Mouse (Mus musculus) adrenal gland, postnatal 14 days (tissue): ENCODE measurements at regions not wholly inside any gene's neighbourhood (a gene's known extent, or its start where the extent isn't known, plus 50 kb on each side); places are given as distances from the start of the nearest gene placed in this dataset.

Source experiments
- DNase-seq: peaks from one replicate; pipeline ENCODE4 v3.0.0; 2021; ENCODE audit warnings: mixed read lengths

DNA sequence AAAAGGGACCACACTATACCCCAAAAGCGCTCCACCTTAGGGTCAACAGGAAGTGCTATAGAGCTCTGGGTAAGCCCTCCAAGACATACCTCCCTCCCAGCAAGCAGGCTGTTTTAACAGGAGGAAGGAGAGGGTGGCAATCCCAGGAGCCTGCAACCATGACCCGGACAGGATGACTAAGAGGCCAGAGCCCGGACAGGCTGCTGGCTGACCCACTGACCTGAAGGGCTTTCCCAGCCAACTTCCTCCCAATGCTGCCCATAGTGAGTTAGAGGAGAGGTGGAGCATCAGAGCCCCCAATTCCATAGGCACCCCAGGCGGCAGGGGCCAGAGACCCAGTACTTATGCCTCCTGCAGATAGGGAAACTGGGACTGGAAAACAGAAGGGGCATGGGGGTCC, 136.3 kb downstream of the Utp6 start:
- peak; percentile 52 for DNase-seq

DNA sequence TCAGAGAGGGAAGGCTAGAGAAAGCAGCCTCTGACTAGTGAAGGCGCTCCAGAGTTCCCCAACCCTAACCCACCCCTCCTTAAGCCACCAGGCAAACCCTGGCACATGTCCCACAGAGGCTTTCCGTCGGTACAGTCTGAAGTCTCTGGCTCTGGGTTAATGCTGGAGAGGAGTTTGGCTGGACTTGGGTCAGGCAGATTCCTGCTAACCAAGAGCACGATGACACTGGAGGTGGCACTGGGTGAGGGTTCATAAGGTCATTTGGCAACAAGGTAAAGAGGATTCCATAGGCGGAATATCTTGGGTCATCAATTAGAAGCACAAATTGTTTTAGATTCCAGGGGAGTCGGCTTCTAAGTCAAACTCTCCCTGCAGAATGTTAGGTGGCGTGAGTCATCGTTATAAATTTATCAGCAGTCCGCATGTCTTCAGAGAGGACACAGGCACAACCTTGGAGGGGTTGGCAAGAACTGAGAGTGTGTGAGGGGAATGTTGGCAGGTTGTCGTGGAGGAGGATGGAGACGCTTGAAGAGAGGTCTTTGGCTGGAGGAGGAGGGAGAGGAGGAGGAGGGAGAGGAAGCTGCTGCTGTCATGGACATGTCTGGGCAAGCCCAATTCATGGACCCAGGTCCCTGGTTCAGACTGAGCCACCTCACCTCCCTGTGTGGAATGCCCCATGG, 138.4 kb downstream of the Utp6 start:
- DNase-seq, result peak; percentile 67

DNA sequence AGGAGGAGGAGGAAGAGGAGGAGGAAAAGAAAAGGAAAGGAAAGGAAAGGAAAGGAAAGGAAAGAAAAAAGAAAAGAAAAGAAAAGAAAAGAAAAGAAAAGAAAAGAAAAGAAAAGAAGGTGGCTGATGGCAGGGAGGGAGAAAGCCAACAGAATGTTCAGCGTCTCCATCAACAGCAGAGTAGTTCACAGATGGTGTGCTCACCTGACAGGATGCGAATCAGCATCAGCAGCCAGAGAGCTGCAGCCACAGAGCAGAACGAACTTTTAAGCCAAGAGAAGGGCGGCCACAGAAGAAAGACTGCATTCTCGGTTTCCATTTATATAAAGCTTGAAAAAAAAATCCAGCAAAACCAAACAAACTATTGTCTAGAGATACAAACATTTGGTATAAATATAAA, 140.2 kb downstream of the Utp6 start:
- DNase-seq, result no peak

DNA sequence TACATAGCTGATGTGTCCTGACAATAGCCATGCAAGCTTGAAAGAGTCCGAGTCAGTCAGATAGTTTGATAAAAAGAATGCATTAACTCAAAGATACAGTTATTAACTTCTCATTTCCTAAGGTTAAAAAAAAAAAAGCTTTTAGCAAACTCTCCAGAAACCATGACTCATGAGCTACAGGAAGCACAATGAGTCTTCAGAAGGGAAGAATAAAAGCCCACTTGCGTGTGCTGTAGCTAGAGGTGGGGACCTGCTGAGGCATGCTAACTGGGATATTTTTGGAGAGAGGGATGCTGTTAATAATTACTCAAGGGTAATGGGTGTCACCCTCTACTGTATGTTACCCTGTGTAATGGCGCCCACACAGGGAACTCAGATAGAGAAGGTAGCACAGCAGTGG, 147.0 kb downstream of the Utp6 start:
- no peak for DNase-seq

DNA sequence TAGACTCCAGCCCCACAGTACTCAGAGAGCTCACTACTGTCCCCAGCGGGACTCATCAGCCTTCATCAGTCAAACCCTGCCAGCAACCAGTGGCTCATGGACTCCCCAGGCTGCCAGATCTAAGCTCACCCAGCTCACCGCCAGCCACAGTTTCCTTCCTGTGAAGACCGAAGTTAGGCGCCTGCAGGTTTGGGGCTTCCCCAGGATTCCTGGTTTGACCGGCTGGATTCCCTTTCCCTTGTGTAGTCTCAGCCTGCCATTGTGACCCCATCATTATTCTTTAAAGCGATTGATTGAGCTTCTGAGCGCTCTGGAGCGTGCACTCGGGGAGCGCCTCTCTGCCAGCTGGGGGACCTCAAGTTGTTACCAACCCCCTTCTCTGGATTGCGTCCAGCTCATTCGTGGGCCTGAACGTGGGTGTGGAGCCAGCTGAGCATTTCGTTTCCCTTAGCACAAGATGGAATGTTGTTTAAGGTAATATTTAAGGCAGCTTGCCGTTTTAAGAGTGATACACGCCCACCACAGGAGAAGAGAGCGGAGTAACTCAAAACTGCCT, 155.2 kb downstream of the Utp6 start:
- peak; percentile 26 for DNase-seq

DNA sequence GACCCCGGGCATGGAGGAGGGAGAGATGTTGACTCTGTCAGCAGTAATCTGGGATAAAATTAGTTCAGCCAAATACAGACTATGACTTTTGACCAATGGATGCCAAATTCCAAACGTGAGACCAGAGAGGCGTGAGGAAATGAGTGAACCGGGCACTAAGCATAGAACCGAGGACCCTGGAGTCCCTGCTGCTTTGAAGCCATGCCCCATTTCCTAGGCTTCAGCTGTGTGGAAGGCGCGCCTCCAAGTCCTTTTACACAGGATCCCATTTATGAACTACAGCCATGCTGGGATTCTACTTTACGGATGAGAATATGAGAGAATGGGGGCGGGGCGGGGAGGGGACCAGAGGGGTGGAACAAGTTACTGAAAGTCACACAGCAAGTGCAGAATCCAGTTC, 155.8 kb downstream of the Utp6 start:
- no peak for DNase-seq

DNA sequence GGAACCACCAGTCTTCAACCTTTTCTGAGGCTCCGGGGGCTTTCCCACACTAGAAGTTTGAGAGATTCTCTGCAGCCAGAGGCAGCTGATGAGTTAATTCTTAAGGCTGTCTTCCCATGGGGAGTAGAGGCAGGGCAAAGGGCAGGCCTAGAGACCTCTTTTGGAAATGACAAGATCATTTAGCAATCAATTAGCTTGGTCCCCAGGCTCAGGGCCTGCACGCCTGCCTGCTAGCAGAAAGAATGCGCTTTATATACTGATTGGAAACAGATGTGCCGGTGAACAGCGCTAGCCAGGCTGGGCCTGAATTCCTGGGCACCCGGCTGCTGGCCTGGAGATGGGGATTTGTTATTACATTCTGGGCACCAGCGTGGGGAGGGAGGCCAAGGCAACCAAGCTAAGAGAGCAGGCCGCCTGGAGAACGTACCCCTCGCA, 156.2 kb downstream of the Utp6 start:
- peak; percentile 23 for DNase-seq

DNA sequence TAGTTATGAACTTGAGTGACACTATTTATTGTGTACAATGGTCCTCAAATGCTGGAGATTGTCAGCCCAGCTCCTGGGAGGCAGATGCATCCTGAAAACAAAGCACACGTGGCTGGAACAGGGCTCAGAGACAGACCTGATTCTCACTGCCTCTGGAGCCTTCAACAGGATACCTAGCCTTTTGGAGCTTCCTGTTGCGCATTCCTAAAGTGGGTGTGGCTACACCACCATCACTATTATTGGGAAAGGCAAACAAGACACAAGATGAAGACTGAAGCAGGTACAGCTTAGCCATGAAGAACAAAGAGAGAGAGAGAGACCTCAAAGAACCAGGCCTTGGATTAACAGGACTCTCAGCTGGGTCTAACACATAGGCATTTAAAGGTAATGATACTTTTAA, 158.2 kb downstream of the Utp6 start:
- no peak for DNase-seq

DNA sequence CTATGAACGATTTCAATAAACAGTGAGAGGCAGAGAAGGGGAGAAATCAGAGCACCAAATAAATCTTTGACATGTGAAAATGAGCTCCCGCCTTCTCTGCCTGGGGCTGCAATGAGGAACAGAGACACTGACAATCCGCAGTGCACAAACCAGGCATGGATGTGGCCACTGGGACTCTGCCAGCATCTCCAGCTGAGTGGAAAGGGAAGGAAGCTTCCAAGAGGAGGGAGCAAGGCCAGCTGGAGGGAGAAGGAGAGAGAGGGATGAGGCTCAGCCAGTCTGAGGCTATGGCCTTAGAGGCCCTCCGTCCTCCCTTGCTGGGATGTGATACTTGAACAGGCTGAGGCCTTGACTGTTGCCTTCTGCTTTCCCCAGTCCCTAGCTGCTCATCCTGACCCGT, 159.2 kb downstream of the Utp6 start:
- DNase-seq, result peak; percentile 47

DNA sequence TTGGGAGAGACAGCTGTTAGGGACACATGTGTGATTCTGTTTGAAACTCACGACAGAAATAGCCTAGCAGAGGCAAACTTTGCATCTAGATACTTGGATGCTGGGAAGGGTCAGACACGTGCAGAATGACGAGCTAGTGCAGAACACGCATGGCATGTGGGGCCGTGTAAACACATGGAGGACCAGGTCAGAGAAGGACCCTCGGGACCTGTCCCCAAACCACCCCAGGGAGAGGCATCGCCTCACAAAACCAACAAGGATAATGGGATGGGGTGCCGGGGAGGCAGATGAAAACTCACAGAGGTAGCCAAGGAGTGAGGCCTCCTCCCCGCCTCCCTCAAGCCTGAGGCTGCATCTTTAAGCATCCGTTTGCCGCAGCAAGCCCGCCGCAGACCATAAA, 159.6 kb downstream of the Utp6 start:
- no peak for DNase-seq

DNA sequence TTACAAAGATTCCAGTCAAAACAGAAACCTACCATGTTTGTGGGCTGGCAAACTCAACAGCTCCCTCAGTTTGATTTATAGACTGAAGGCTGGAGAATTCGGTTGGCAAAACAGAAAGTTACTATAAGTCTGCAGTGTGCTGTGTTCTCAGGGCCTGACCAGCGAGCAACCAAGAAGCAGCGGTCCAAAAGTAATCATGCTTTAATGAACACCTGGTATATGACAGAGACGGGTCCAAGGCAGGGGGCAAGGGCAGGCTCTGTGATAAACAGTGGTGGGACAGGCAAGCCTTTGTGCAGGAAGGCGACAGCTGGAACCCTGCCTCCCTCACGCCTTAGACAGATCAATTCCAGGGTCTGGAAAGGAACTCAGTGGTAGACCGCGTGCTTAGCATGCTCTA, 161.9 kb downstream of the Utp6 start:
- DNase-seq, result no peak

DNA sequence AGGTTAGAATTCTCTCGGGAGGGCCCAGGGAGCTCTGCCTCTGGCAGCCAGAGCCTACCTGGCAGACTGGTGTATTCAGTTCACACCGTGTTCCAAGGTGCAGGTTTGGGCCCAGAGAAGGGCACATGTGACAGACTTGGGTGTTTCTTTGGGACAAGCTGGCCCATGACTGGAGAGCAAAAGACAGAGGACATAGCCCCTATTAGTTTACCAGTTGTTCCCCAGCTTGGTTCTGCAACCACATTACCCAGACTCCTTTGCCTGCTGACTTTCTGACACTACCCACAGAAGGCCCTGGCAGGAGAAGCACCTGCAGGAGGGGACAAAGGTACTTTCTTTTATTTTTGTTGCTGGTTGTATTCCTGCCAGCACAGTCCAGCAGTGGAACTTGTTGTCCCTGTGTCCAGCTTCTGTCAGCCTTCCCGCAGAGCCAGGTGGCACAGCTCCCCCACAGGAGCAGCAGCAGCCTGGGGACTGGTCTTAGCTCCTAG, 173.9 kb downstream of the Utp6 start:
- no peak for DNase-seq

DNA sequence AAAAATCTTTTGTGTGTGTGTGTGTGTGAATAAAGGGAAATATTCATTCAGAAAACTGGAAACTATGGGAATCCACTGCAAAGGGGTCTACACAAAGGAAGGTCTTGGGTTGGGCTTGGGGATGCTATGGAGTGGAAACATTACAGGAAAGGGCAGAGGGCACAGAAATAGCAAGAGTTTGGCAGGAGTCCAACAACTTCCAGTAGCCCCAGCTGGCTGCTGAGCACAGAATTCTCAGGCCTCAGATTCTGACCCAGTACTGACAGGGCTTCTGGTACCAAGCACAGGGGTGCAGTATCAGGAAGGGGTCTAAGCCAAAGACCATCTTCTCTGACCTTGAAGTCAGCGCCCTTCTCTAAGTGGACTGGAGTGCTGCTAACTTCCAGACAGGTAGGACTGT, 174.4 kb downstream of the Utp6 start:
- DNase-seq, result no peak

DNA sequence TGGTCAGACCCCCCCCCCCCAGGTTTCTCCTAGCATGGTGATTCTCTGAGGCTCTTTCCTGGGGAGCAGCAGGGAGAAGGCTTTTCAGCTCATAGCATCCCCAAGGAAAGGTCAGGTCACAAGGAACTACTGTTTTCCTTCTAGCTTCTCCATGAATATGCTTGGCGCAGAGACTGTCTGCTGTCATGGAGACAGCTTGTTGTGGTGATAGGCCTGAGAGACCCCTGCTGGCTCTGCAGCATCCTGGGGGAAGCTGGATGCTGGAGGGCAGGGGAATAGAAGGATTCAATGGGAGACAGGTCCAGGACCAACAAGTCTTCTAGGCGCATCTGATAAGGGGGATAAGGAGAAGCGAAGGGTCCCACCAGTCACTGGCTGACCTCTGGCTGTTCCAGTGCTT, 178.1 kb downstream of the Utp6 start:
- DNase-seq, result no peak

DNA sequence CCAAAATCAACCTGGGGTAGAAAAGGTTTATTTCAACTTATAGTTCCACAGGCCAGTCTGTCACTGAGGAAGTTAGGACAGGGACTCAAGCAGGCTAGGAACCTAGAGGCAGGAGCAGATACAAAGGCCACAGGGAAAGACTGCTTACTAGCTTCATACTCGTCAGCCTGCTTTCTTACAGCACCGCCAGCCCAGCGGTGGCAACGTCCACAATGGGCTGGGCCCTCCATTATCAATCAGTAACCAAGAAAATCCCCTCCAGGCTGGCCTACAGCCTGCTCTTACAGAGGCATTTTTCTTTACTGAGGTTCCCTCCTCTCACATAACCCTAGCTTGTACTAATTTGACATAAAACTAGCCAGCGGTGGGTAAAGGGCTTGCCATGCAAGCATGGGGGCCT, 180.2 kb downstream of the Utp6 start:
- no peak for DNase-seq

DNA sequence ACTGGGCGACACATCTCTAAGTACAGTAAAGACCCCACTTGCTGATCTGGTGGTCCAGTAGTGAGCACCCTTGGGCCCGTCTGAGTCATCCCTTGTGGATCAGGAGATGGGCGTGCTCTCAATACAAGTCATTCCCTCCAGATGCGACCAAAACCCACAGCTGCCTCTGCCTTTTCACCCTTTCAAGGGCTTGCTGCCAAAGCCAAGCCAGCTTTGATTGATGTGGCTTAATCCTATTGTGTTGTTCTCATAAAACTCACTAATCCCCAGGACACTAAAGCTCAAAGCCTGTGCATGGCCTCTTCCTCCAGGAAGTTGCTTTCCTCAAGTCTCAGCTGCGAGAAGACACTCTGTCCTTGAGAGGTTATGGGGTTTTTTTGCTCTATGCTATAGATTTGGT, 182.4 kb downstream of the Utp6 start:
- peak; percentile 58 for DNase-seq

DNA sequence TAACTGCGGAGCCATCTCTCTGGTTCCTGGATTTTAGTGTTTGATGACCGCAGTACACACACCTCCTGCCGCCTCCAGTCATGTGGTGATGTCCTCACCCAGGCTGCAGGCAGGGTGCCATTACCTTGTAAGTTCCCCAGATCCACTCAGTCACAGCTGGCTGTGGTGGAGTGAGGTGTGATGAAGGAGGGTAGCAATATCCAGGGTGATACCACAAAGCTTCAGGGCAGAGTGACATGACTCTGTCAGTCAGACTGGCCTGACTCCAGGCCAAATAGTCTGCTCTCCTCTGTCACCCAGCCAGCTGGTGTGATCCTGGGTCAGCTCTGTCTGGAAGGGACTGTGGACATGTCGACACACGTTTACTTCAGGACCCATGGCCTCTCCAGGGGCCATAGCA, 183.7 kb downstream of the Utp6 start:
- peak; percentile 82 for DNase-seq

DNA sequence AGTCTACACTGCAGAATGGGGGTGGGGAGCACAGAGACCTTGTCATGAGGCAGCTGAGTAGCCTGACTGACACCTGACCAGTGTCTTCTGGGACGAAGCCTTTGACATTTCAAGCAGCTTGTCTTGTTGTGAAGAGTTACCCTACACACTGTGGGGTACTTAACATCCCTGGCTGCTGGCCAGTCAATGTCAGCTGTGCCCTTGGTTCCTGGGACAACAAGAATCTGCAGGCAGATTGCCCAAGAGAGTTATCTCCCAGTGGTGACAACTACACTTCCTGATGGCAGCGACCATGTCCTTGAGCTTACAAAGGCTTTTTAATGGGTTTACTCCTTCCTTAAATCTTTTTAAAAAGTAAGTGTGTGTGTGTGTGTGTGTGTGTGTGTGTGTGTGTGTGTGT, 184.2 kb downstream of the Utp6 start:
- DNase-seq, result peak; percentile 92

DNA sequence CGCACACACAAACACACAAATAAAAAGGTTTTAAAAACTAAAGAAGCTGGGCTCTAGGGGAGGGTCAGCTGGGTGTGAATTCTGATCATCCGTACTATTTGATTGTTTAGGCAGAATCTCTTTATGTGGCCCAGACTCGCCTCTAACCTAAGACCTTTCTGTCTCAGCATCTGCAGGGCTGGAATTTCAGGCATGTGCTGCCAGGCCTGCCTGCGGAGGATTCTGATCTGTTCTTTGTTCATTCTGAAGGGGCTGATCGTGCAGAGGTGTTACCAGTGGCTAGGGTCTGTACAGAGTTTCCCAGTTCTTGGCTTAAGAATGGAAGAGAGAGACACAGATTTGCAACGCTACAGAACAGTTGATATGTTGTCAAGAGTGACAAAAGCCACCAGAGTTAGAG, 185.6 kb downstream of the Rab11fip4 start:
- DNase-seq, result no peak

DNA sequence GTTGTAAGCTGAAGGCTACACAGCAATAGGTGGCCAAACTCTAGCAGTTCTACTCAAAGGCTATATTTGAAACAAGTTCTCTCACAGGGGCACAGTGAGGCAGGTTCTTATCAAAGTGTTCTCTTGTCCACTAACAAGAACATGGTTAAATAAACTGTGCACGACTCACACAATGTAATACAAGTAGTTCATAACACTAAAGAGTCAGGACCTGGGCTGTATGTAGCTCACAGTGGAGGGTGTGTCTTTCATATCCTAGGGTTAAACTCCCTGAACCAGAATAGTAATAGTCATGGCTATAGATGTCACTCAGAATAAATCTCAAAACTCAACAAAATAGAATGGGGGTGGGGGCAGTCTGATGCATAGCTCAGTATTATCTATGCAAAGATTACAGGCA, 182.7 kb downstream of the Rab11fip4 start:
- DNase-seq, result no peak

DNA sequence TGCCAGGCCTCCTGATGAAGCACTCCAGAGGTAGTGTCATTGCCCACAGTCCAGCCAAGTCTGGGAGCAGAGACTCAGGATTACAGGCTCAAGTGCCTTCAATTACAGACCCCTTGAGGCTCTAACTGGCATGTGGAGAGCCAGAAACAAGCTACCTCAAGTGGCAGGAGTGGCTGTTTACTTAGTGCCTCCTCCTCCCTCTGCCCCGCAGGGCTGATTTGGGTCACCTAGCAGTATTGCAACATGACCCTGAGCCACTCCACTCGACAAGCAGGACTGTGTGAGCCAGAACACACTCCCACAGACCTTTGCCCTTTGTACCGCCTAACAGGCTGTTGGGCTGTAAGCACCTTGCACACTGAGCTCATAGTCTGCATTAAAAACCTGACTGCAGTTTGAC, 180.4 kb downstream of the Rab11fip4 start:
- peak; percentile 73 for DNase-seq

DNA sequence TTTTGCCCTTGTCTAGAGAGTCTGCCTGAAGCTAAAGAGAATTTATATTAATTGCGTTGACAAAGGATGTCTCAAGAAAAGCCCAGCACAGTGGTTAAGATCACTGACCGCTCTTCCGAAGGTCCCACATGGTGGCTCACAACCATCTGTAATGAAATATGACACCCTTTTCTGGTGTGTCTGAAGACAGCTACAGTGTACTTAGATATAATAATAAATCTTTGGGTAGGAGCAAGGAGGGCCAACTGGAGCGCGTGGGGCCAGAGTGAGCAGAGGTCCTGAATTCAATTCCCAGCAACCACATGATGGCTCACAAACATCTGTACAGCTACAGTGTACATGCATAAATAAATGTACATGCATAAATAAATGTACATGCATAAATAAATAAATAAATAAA, 176.1 kb downstream of the Rab11fip4 start:
- no peak for DNase-seq

DNA sequence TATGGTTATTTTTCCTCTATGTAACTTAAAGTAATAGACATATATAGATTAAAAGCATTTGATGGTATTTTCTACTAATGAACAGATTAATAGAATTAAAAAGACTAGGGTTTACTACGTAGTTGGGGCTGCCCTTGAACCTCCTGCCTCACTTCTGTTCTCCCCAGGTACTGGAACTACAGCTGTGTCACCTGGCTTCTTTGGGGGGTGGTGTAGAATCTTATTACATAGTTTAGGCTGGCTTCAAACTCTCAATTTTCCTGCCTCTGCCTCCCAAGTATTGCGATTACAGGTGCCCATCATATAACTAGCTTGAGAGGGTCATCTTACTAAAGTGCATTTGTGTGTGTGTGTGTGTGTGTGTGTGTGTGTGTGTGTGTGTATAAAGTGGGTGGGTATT, 175.0 kb downstream of the Rab11fip4 start:
- DNase-seq, result no peak

DNA sequence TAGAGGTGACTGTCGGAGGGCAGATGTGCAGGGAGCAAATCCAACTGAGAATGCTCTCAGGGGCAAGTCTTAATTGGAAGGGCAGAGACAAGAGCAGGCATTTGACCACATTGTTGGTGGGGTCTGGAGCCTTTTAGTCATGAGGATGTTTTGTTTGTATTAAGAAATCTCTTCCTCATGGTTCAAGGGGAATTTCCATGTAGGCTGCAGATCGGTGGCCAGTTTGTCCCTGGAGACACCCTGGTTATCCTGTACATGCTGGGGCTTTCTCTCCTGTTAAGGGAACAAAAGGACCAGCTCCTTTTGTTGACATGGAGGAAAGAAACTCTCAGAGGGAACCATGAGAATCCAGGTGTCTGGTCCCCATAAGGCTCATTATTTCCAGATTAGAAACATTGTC, 174.4 kb downstream of the Rab11fip4 start:
- no peak for DNase-seq

DNA sequence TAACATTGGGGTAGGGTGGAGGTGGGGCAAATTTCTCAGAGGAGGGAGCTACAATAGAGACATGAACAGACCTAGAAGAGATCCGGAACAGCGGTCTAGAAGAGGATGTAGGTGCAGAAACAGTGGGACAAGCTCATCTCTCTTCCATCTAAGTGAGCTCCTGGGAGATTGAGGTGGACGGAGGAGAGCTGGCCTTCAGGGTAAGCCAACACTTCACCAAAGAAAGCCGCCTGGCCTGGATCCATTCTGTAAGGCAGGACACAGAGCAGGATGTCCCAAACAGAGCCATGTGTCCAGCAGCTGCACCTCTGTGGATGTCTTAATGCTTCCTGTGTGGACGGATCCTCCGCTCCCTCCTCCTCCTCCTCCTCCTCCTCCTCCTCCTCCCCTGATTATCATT, 173.0 kb downstream of the Rab11fip4 start:
- no peak for DNase-seq
